Mouse (Mus musculus): ENCODE results near the gene Lgals2. TPM values are rescaled to one million over a fixed set of nuclear protein-coding genes. Genes with fewer than 3 reads are reported as not detected.
A peak's percentile ranks its signal among the peaks of the same experiment; 100 is the strongest.

The Lgals2 gene
- polyA plus RNA-seq, 1 experiment from 2014 or later, result not detected

DNA sequence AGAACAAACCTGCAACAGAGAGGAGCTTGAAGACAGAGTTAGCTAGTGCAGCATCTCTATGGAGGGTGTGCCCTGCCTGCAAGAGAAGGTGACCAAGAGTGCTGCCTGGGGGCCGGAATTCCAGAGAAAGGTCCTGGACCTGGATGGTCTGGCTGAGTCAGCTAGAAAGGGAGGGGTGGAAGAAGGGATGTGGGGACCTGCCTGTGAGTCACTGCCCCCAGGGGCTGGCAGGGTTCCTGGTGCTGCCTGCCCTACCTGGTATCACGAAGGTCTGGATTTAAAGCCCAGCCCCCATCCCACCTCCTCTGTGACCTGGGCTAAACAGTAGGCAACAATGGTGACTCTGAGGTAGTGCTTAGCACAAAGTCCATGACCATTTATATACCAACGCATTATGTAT, 48.2 kb downstream of the Lgals2 start:
- Histone ChIP-seq H3K36me3 (ENCODE audit: control insufficient read depth, insufficient read depth, low read length) (no peaks in the 10 kb centered on the region), H3K4me3 (ENCODE audit: low read depth, low read length) (no peak overlapping the region), H3K4me1 (ENCODE audit: control insufficient read depth, insufficient read depth, low read length) (peaks cover 8% of the 10 kb centered on the region; the same call in 1 of the 2 replicates), H3K9ac (ENCODE audit: low read length) (no peak overlapping the region), H3K27me3 (ENCODE audit: control insufficient read depth, insufficient read depth, low read length) (peaks cover 20% of the 10 kb centered on the region), H3K4me2 (ENCODE audit: low read depth) (no peak overlapping the region), H3K9me3 (ENCODE audit: control insufficient read depth, low read length) (no peaks in the 10 kb centered on the region), H3K27ac (ENCODE audit: low read depth, low read length) (no peak overlapping the region)
- 82% methylated on average over 3 of the region's 3 CpGs for WGBS
- DNase-seq (ENCODE audit: low spot score) (no peak), ATAC-seq (ENCODE audit: insufficient read depth, low FRiP score, low TSS enrichment) (no peak)

DNA sequence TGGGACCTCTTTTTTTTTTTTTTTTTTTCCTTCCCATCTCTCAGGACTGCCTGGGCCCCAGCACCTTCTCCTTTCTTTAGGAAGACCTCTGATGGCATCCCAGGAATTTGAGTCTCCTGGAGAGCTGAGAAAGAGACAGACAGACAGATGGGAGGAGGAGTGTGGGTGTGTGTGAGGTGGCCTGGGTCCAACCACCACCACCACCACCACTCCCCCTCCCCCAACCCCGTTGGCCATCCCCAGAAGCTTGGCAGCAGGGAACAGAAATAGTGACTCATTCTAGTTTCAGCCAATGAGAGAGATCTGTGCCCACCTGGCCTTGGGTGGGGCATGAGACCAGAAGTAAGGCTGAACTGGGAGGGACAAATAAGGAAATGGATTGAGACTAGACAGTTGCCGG, 48.7 kb downstream of the Lgals2 start:
- DNase-seq (ENCODE audit: low spot score) (no peak), ATAC-seq (ENCODE audit: insufficient read depth, low FRiP score, low TSS enrichment) (no peak)
- H3K36me3 ChIP-seq (ENCODE audit: control insufficient read depth, insufficient read depth, low read length), result no peaks in the 10 kb centered on the region
- no peak overlapping the region for H3K27ac ChIP-seq (ENCODE audit: low read depth, low read length)
- 33% methylated on average over 2 of the region's 2 CpGs for WGBS
- H3K4me1 ChIP-seq (ENCODE audit: control insufficient read depth, insufficient read depth, low read length), result peaks cover 8% of the 10 kb centered on the region; the same call in 1 of the 2 replicates
- H3K4me3 ChIP-seq (ENCODE audit: low read depth, low read length), result no peak overlapping the region
- peaks cover 25% of the 10 kb centered on the region for H3K27me3 ChIP-seq (ENCODE audit: control insufficient read depth, insufficient read depth, low read length)
- no peaks in the 10 kb centered on the region for H3K9me3 ChIP-seq (ENCODE audit: control insufficient read depth, low read length)
- H3K4me2 ChIP-seq (ENCODE audit: low read depth), result no peak overlapping the region
- no peak overlapping the region for H3K9ac ChIP-seq (ENCODE audit: low read length)

DNA sequence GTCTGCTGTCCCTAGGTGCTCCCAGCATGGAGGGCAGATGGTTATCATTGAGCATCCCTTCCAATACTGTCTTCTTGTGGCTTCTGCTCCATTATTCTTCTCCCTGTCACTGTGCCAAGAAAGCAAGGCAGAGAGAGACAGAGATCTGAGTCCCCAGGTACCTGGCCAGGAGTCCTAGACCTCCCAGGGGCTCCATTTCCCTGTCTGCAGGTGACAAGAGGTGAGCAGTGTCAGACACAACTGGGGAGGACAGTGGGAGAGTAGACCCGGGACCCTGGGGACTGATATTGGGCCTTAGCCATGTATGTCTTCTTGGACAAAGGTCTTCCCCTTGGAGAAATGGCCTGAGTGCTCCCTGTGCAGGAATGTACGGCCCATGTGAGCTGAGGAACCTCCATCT, 50.0 kb downstream of the Lgals2 start:
- DNase-seq (ENCODE audit: low spot score), result no peak
- Histone ChIP-seq H3K9ac (ENCODE audit: low read length) (no peak overlapping the region), H3K4me3 (ENCODE audit: low read depth, low read length) (no peak overlapping the region), H3K4me1 (ENCODE audit: control insufficient read depth, insufficient read depth, low read length) (peaks cover 8% of the 10 kb centered on the region; the same call in 1 of the 2 replicates), H3K27ac (ENCODE audit: low read depth, low read length) (no peak overlapping the region), H3K4me2 (ENCODE audit: low read depth) (no peak overlapping the region), H3K27me3 (ENCODE audit: control insufficient read depth, insufficient read depth, low read length) (peaks cover 29% of the 10 kb centered on the region), H3K9me3 (ENCODE audit: control insufficient read depth, low read length) (no peaks in the 10 kb centered on the region), H3K36me3 (ENCODE audit: control insufficient read depth, insufficient read depth, low read length) (no peaks in the 10 kb centered on the region)
- 60% methylated on average over 2 of the region's 2 CpGs for WGBS
- no peak for ATAC-seq (ENCODE audit: insufficient read depth, low FRiP score, low TSS enrichment)

DNA sequence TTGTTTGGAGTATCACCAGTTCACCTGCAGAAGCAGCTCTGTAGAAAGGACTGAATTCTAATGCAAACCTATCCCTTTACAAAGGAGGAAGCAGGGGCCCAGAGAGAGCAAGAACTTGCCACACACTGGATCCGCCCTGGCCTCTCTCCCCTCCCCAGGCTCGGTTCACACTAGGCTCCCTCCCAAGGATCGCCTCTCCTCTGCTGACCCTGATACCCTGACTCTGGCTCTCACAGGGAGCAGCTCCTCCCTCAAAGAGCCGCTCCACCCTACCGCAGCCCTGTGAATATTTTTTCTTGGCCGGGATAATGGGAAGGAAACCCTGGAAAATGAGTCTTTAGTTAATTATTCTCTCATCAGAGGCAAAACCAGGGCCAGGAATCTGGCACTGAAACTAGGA, 51.0 kb downstream of the Lgals2 start:
- H3K27me3 ChIP-seq (ENCODE audit: control insufficient read depth, insufficient read depth, low read length), result peaks cover 29% of the 10 kb centered on the region
- no peaks in the 10 kb centered on the region for H3K9me3 ChIP-seq (ENCODE audit: control insufficient read depth, low read length)
- peaks cover 8% of the 10 kb centered on the region; the same call in 1 of the 2 replicates for H3K4me1 ChIP-seq (ENCODE audit: control insufficient read depth, insufficient read depth, low read length)
- ATAC-seq (ENCODE audit: insufficient read depth, low FRiP score, low TSS enrichment) (no peak), DNase-seq (ENCODE audit: low spot score) (no peak)
- H3K4me3 ChIP-seq (ENCODE audit: low read depth, low read length), result no peak overlapping the region
- no peak overlapping the region for H3K27ac ChIP-seq (ENCODE audit: low read depth, low read length)
- no peak overlapping the region for H3K4me2 ChIP-seq (ENCODE audit: low read depth)
- H3K9ac ChIP-seq (ENCODE audit: low read length), result no peak overlapping the region
- no peaks in the 10 kb centered on the region for H3K36me3 ChIP-seq (ENCODE audit: control insufficient read depth, insufficient read depth, low read length)
- WGBS, result 7% methylated on average over 6 of the region's 6 CpGs

GRCm38 (mm10) chr15:78803499-78803900, 51.8 kb downstream of the Lgals2 start:
- no peaks in the 10 kb centered on the region for H3K36me3 ChIP-seq (ENCODE audit: control insufficient read depth, insufficient read depth, low read length)
- H3K9ac ChIP-seq (ENCODE audit: low read length), result no peak overlapping the region
- ATAC-seq (ENCODE audit: insufficient read depth, low FRiP score, low TSS enrichment), result no peak
- H3K27me3 ChIP-seq (ENCODE audit: control insufficient read depth, insufficient read depth, low read length), result peaks cover 29% of the 10 kb centered on the region
- no peak overlapping the region for H3K27ac ChIP-seq (ENCODE audit: low read depth, low read length)
- no peaks in the 10 kb centered on the region for H3K9me3 ChIP-seq (ENCODE audit: control insufficient read depth, low read length)
- H3K4me1 ChIP-seq (ENCODE audit: control insufficient read depth, insufficient read depth, low read length), result peaks cover 8% of the 10 kb centered on the region; the same call in 1 of the 2 replicates
- H3K4me2 ChIP-seq (ENCODE audit: low read depth), result no peak overlapping the region
- WGBS, result 3% methylated on average over 8 of the region's 8 CpGs
- DNase-seq (ENCODE audit: low spot score), result no peak
- no peak overlapping the region for H3K4me3 ChIP-seq (ENCODE audit: low read depth, low read length)

DNA sequence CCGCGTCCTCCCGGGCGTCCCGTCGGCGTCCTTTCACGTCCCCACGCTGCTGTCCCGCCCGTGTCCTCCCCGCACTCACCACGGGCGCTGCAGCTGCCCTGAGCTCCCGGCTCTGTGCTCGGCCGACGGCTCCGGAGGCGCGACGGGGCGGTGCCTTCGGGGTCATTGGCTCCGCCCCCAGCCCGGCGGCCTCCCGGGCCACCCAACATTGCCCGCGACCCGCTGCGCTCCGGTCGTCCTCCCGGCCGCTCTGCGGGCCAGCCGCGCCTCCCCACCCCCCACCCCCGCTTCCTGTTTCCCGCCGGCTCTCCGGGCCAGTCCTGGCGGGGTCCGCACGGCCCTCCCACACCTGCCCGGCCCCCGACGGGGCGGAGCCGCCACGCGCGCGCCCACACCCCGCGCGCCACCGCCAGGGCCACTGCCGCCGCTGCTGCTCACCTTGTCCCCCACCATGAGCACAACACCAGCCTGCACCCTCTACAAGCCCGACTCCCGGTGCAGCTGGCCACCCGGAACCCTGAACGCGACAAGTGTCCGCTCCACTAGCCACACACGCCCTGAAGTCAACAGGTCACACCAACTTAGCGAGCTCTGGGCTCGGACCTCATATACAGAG, 52.4 kb downstream of the Lgals2 start, which contains the start of gene Card10:
Gene Card10, minus strand, starts transcription at position 267 of the 616 bp plus-strand sequence.
- ATAC-seq (ENCODE audit: insufficient read depth, low FRiP score, low TSS enrichment), result peak; percentile 23; the same call in 1 of the 2 replicates
- WGBS, result 1% methylated on average over 42 of the region's 70 CpGs
- H3K27me3 ChIP-seq (ENCODE audit: control insufficient read depth, insufficient read depth, low read length), result peaks cover 29% of the 10 kb centered on the region

DNA sequence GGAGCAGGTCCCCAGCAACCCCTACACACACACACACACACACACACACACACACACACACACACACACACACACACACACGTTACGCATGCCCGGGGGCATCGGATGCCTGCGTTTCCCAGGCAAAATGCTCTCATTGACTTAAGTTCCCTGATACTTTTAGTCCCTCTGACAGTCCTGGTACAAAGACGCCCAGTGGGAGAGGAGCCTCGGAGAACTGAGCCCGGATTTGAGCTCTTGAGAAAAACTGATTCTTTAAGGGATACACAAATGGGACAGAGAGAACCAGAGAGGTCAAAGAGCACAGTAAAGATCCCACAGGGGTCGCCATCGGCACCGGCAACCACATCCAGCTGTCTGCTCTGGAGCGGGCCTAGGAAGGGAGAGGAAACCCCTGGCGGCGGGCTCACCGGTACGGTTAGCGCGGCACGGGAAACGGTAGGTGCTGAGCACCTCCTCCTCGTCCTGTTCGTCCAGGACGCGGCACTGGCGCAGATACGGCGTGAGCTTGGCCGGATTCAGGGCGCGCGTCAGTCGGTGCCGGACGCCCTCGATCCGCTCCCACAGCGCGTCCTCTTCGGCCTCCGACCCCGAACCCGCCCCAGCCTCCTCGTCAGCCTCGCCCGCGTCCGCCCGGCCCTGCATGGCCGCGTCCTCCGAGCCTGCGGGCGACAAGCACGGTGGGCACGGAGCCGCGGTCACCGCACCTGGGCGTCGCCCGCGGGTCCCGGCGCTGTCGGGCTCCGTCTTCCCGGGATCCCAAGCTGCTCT, 53.2 kb downstream of the Lgals2 start:
- peak; percentile 50 for ATAC-seq (ENCODE audit: insufficient read depth, low FRiP score, low TSS enrichment)
- H3K4me1 ChIP-seq (ENCODE audit: control insufficient read depth, insufficient read depth, low read length), result peaks cover 8% of the 10 kb centered on the region; the same call in 1 of the 2 replicates
- H3K9ac ChIP-seq (ENCODE audit: low read length), result peak overlapping the region; percentile 50
- peak overlapping the region; percentile 76 for H3K4me2 ChIP-seq (ENCODE audit: low read depth)
- H3K27ac ChIP-seq (ENCODE audit: low read depth, low read length), result no peak overlapping the region
- H3K9me3 ChIP-seq (ENCODE audit: control insufficient read depth, low read length), result no peaks in the 10 kb centered on the region
- H3K27me3 ChIP-seq (ENCODE audit: control insufficient read depth, insufficient read depth, low read length), result peaks cover 29% of the 10 kb centered on the region
- no peak for DNase-seq (ENCODE audit: low spot score)
- H3K4me3 ChIP-seq (ENCODE audit: low read depth, low read length), result peak overlapping the region; percentile 48
- WGBS, result 6% methylated on average over 57 of the region's 67 CpGs
- no peaks in the 10 kb centered on the region for H3K36me3 ChIP-seq (ENCODE audit: control insufficient read depth, insufficient read depth, low read length)

More for the DNA sequence above, 52.4 kb downstream of the Lgals2 start, which contains the start of gene Card10:
- Histone ChIP-seq H3K4me3 (ENCODE audit: low read depth, low read length) (peak within 1 kb of the TSS; percentile 48), H3K36me3 (ENCODE audit: control insufficient read depth, insufficient read depth, low read length) (no peaks in the 10 kb centered on the region), H3K9ac (ENCODE audit: low read length) (peak within 1 kb of the TSS; percentile 50), H3K4me2 (ENCODE audit: low read depth) (peak within 1 kb of the TSS; percentile 76), H3K27ac (ENCODE audit: low read depth, low read length) (no peak within 1 kb of the TSS), H3K4me1 (ENCODE audit: control insufficient read depth, insufficient read depth, low read length) (peaks cover 8% of the 10 kb centered on the region; the same call in 1 of the 2 replicates), H3K9me3 (ENCODE audit: control insufficient read depth, low read length) (no peaks in the 10 kb centered on the region)
- DNase-seq (ENCODE audit: low spot score), result peak; percentile 53

- no peak overlapping the region for H3K27ac ChIP-seq (ENCODE audit: low read depth, low read length)
- WGBS, result 80% methylated on average over 9 of the region's 9 CpGs
- ATAC-seq (ENCODE audit: insufficient read depth, low FRiP score, low TSS enrichment) (no peak), DNase-seq (ENCODE audit: low spot score) (no peak)
- H3K27me3 ChIP-seq (ENCODE audit: control insufficient read depth, insufficient read depth, low read length), result peaks cover 29% of the 10 kb centered on the region
- peak overlapping the region; percentile 4; the same call in 1 of the 2 replicates for H3K4me2 ChIP-seq (ENCODE audit: low read depth)
- peaks cover 9% of the 10 kb centered on the region for H3K4me1 ChIP-seq (ENCODE audit: control insufficient read depth, insufficient read depth, low read length)
- H3K4me3 ChIP-seq (ENCODE audit: low read depth, low read length), result no peak overlapping the region; the same call in 1 of the 2 replicates
- no peaks in the 10 kb centered on the region for H3K9me3 ChIP-seq (ENCODE audit: control insufficient read depth, low read length)
- H3K36me3 ChIP-seq (ENCODE audit: control insufficient read depth, insufficient read depth, low read length), result no peaks in the 10 kb centered on the region
- H3K9ac ChIP-seq (ENCODE audit: low read length), result no peak overlapping the region
Measured at GRCm38 (mm10) chr15:78801571-78801970, 53.8 kb downstream of the Lgals2 start.
